Mouse (Mus musculus) Patski (cell line): ENCODE measurements around the gene Fbp1. TPM values are rescaled to one million over a fixed set of nuclear protein-coding genes. Genes with fewer than 3 reads are reported as not detected.
"Not testable (repeated sequence)": the region's sequence is repeated elsewhere in the genome, so short reads cannot be mapped to it uniquely, and the experiment has no call there.

Experiments used
- ATAC-seq: fragments of 100-300 bp; one replicate; pipeline ENCODE4 v1.8.0; 2021
- CTCF ChIA-PET: fragments of 350-600 bp; sonication (Branson Sonifier 250); formaldehyde crosslinking; loops from one replicate; lab custom pipeline; 2022; ENCODE audit warnings: inconsistent platforms; lab: Charles Lee
- POLR2A ChIA-PET: fragments of 350-600 bp; sonication (Branson Sonifier 250); formaldehyde crosslinking; loops from one replicate; lab custom pipeline; 2022; ENCODE audit warnings: antibody characterized with exemption, inconsistent platforms; lab: Charles Lee
- DNase-seq: peaks from one replicate; pipeline ENCODE4 v3.0.0-alpha.2; 2011; ENCODE audit warnings: low read depth, low spot score
- H3K27me3 ChIP-seq: fragments of 371-371 bp; one replicate; pipeline ENCODE4 v1.5.1; 2021
- CTCF ChIP-seq: fragments of 100-300 bp; IDR thresholded peaks from one replicate; pipeline ENCODE4 v1.5.1; 2021
- in situ Hi-C: fragments of 300-500 bp; cut with MboI; formaldehyde crosslinking; loops from 3 replicates; pipeline ENCODE4 v1.11.1; 2018; ENCODE audit warnings: low pct_unique_long_range_greater_than_20kb, mixed read lengths
- polyA plus RNA-seq: library from polyadenylated mRNA; unstranded; gene quantifications from one replicate; pipeline ENCODE4 v1.2.3, GENCODE M21; 2021

Gene Fbp1
- polyA plus RNA-seq, 1 experiment from 2014 or later = not detected

GRCm38 (mm10) chr13:62876111-62876510, 12.0 kb downstream of the Fbp1 start:
- ATAC-seq (no peak), DNase-seq (no peak)
- POLR2A ChIA-PET = no interaction called here
- H3K27me3 ChIP-seq = no peaks in the 10 kb centered on the region
- in situ Hi-C loops = no loop called here
- TF ChIP-seq CTCF = no peak
- CTCF ChIA-PET = interaction anchor here (1.8 kb wide), 1 partner anchor 14 kb away, joined by 5 read pairs; no protein-coding TSS in a partner anchor

- in situ Hi-C loops = loop anchor here (25.0 kb wide), 1 partner anchor 935 kb away; no protein-coding TSS in a partner anchor
- ChIA-PET CTCF (no interaction called here), POLR2A (no interaction called here)
- no peak for DNase-seq
- no peak for ATAC-seq
- TF ChIP-seq CTCF = no peak
- H3K27me3 ChIP-seq = no peaks in the 10 kb centered on the region
Observed at GRCm38 (mm10) chr13:62872252-62872651, 15.8 kb downstream of the Fbp1 start.

GRCm38 (mm10) chr13:62870605-62871004, 17.5 kb downstream of the Fbp1 start:
- no peak for ATAC-seq
- no peaks in the 10 kb centered on the region for H3K27me3 ChIP-seq
- POLR2A ChIA-PET = no interaction called here
- CTCF ChIA-PET = interaction anchor here (0.9 kb wide), 1 partner anchor 14 kb away, joined by 3 read pairs; no protein-coding TSS in a partner anchor
- in situ Hi-C loops = loop anchor here (25.0 kb wide), 1 partner anchor 933 kb away; no protein-coding TSS in a partner anchor
- TF ChIP-seq CTCF = no peak
- no peak for DNase-seq

- no peak for TF ChIP-seq CTCF
- ChIA-PET POLR2A (no interaction called here), CTCF (interaction anchor here (2.6 kb wide), 1 partner anchor 10 kb away, joined by 8 read pairs; no protein-coding TSS in a partner anchor)
- DNase-seq = no peak
- no peaks in the 10 kb centered on the region for H3K27me3 ChIP-seq
- no peak for ATAC-seq
- in situ Hi-C loops = loop anchor here (10.0 to 25.0 kb wide), 2 partner anchors 242 to 930 kb away; partner anchors contain the start of gene 6720489N17Rik
Observed at GRCm38 (mm10) chr13:62866817-62867216, 21.3 kb downstream of the Fbp1 start.

DNA sequence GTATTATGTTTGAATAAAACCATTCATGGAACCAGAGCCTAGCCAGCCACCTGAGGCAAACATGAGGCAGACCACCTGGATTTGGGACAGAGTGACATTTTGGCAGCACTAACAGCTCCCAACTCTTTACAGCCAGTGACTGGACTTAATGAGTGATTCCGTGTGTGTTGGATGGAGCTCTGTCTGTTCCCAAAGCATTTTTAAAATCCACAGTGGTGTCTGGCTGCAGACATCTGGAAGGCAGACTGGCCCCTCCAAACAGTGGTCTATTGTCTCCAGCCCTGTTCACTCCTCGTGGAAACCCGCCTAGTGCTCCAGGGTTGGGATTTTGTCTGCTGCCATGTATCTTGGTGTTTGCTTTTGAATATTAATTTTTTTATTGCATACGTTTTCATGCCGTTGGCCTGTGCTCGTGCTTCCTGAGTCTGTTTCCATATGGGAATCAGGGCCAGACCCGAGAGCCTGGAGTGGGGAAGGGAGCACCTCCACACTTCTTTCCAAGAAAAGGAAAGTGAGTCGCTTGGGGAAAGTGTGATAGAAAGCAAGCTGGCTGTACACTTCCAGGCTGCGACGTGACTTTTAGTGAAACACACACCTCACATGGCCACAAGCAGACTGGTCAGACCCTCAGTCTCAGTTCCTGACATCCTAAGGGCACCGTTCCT, 22.3 kb downstream of the Fbp1 start:
- DNase-seq = no peak
- ChIA-PET POLR2A (no interaction called here), CTCF (interaction anchor here (2.6 kb wide), 1 partner anchor 9 kb away, joined by 8 read pairs; no protein-coding TSS in a partner anchor)
- no peak for TF ChIP-seq CTCF
- in situ Hi-C loops = loop anchor here (10.0 to 25.0 kb wide), 2 partner anchors 241 to 928 kb away; partner anchors contain the start of gene 6720489N17Rik
- no peak for ATAC-seq
- no peaks in the 10 kb centered on the region for H3K27me3 ChIP-seq

DNA sequence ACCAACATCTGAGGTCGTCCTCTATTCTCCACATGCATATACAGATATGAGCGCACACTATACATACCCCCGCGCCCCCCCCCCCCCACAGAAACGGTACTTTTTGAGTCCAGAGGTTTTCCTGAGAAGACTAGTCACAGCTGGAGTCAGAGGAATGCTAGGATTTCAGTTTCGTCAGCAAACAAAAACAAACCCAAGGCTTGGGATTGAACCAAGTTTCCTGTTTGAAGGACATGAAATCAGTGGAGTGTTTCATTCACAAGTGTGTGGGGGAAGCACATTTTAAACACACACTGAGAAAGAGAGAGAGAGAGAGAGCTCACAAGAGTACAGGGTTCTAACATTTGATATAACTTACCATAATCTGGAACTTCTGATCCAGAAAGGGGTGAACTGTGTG, 24.3 kb downstream of the Fbp1 start:
- ATAC-seq (no peak), DNase-seq (no peak)
- in situ Hi-C loops = loop anchor here (10.0 to 25.0 kb wide), 2 partner anchors 239 to 926 kb away; partner anchors contain the start of gene 6720489N17Rik
- no peak for TF ChIP-seq CTCF
- H3K27me3 ChIP-seq = no peaks in the 10 kb centered on the region
- ChIA-PET POLR2A (no interaction called here), CTCF (no interaction called here)

GRCm38 (mm10) chr13:62862875-62863274, 25.2 kb downstream of the Fbp1 start:
- no peaks in the 10 kb centered on the region for H3K27me3 ChIP-seq
- in situ Hi-C loops = loop anchor here (10.0 to 25.0 kb wide), 2 partner anchors 238 to 926 kb away; partner anchors contain the start of gene 6720489N17Rik
- POLR2A ChIA-PET = no interaction called here
- CTCF ChIA-PET = no interaction called here
- ATAC-seq (no peak), DNase-seq (no peak)
- TF ChIP-seq CTCF = no peak

DNA sequence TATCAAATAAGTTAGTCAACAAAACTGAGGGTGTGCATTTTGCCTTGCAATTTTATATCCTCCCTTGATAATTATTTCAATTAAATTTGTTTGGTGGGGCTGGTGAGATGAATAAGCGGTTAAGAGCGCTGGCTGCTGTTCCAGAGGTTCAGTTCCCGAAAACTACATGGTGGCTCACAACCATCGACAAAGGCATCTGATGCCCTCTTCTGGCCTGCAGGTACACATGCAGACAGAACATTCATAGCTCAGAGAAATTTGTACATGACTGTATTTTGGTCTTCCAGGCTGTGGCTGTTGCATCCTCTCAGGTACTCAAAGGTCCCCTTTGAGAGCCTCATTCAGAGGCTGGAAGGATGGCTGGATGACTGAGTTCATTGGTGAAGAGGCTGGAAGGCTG, 28.0 kb downstream of the Fbp1 start:
- no peak for DNase-seq
- no peak for ATAC-seq
- ChIA-PET CTCF (no interaction called here), POLR2A (no interaction called here)
- in situ Hi-C loops = loop anchor here (10.0 to 25.0 kb wide), 2 partner anchors 235 to 923 kb away; partner anchors contain the start of gene 6720489N17Rik
- peak; percentile 20 for TF ChIP-seq CTCF
- no peaks in the 10 kb centered on the region for H3K27me3 ChIP-seq

DNA sequence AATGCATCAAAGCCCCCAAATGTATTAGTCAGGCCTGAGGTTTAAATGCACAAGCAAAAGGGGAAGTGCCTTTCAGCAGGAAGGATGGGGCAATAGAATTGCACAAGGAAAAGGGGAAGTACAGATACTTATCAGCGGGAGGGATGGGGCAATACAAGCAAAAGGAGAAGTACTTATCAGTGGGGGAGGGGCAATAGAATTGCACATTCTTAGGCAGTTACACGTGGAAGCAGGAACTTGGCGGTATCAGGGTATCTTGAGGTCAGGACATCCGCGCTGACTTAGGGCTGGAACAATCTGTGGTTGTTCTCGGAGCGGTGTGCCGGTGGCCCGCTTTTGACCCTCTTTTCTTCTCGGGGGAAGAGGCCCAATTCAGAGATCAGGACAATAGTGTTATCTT, 28.8 kb downstream of the Fbp1 start:
- H3K27me3 ChIP-seq, ATAC-seq, DNase-seq, CTCF ChIA-PET, POLR2A ChIA-PET: not testable (repeated sequence)
- in situ Hi-C loops = loop anchor here (10.0 to 25.0 kb wide), 2 partner anchors 394 to 922 kb away; partner anchors contain the start of gene Gm49359

DNA sequence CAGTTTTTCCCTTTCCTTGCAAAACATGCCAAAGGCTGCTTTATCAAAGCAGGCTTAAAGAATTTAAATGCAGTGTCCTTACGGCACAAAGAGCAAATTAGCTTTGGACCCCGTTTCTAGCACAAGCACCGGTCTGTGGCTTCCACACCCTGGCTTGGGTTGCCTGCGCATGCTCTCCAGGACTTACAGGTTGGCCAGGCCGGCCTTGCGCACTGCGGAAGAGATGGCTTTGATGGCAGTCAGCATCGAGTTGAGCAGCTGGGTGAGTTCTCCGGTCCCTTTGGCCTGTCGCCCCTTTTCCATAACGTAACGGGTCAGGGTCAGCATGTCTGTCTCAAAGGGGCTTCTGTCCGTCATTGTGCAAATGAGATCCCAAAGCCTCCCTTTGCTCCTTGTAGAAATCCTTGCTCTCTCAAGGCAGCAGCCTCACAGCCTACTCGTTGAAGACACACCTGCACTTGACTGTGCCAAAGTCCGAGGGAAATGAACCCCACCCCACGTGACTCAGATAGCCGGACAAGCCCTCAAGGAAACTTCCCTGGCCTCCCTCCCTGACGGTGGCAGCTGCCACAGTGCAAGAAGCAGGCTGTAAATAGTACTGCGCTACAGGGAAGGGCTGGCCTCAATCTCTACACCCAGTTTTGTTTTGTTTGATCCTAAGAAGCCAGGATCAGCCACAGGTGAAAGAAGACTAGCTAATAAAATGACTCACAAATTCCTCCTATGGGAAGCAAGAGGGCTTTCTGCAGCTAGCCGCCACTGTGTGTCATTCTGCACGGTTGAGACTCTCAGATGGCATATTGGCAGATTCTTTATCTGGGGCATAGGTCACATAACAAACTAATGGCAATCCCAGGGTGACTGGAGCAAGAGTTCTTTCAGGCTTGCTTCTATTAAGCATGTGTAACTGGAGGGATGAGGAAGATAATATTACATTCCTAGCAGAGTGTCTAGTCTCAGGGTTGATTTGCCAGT, 29.9 kb downstream of the Fbp1 start, which contains the start of gene Fbp2:
Fbp2 (minus strand) TSS at position 482 of the 975 bp plus-strand sequence.
- H3K27me3 ChIP-seq = no peaks in the 10 kb centered on the region
- DNase-seq (no peak), ATAC-seq (no peak)
- ChIA-PET POLR2A (no interaction called here), CTCF (no interaction called here)
- in situ Hi-C loops = loop anchor here (10.0 to 25.0 kb wide), 2 partner anchors 393 to 921 kb away; partner anchors contain the start of gene Gm49359
- no peak for TF ChIP-seq CTCF
